Mouse (Mus musculus): ENCODE results near the gene BC147527. TPM values are rescaled to one million over a fixed set of nuclear protein-coding genes. Genes with fewer than 3 reads are reported as not detected.
"Not testable (repeated sequence)": the region's sequence is repeated elsewhere in the genome, so short reads cannot be mapped to it uniquely, and the experiment has no call there.

The BC147527 gene
- 0.22 and 0.40 TPM in 2 replicates for polyA plus RNA-seq (2014; fragmentation: Nextera tagmentation; extraction: Ambion mirVana)

DNA sequence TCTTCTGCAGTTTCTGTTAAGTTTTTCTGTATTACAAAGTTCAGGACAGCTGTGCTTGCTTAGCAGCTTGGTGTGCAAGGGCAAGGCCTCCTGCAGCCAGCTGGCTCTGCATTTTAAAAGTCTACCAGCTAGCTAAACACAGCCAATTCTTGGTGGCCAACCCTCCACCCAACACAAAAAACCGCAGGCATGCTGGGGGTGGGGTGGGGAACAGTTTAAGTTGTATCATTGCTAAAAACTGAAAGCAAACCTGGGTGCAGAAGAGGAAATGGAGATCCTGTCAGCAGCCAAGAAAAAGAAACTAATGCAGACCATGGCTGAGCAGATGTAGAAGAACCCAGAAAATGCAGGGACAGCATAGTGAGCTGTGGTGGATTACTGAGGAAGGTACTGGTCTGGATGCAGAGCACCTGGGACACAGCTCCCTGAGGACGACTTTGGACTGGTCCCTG is at the start of gene BC147527:
TSS of gene BC147527 (plus strand) at position 402 of the 452 bp plus-strand sequence.
- no peak for ATAC-seq (replicated peaks; ENCODE audit: low FRiP score)
- 35% methylated on average over 2 of the region's 2 CpGs for WGBS
- Histone ChIP-seq H3K9ac (ENCODE audit: low read depth, low read length) (no peak within 1 kb of the TSS), H3K36me3 (ENCODE audit: control insufficient read depth, insufficient read depth, low read length) (no peaks in the 10 kb centered on the region), H3K4me3 (ENCODE audit: low read depth, low read length) (no peak within 1 kb of the TSS), H3K4me1 (replicated peaks; ENCODE audit: control insufficient read depth, insufficient read depth, low read length) (no peaks in the 10 kb centered on the region), H3K9me3 (ENCODE audit: control insufficient read depth, low read length) (no peaks in the 10 kb centered on the region), H3K4me2 (no peak within 1 kb of the TSS), H3K27me3 (replicated peaks; ENCODE audit: control insufficient read depth, insufficient read depth, low read length) (no peaks in the 10 kb centered on the region), H3K27ac (ENCODE audit: low read depth, low read length) (no peak within 1 kb of the TSS)
- no peak for DNase-seq (ENCODE audit: low spot score)

GRCm38 (mm10) chr13:120251208-120251924 is 48.8 kb upstream of the BC147527 start:
- H3K4me1 ChIP-seq (replicated peaks; ENCODE audit: control insufficient read depth, insufficient read depth, low read length); H3K27ac ChIP-seq (ENCODE audit: low read depth, low read length); H3K9me3 ChIP-seq (ENCODE audit: control insufficient read depth, low read length); H3K36me3 ChIP-seq (ENCODE audit: control insufficient read depth, insufficient read depth, low read length); H3K27me3 ChIP-seq (replicated peaks; ENCODE audit: control insufficient read depth, insufficient read depth, low read length); ATAC-seq (replicated peaks; ENCODE audit: low FRiP score); H3K4me2 ChIP-seq; H3K9ac ChIP-seq (ENCODE audit: low read depth, low read length); H3K4me3 ChIP-seq (ENCODE audit: low read depth, low read length); DNase-seq (ENCODE audit: low spot score): not testable (repeated sequence)
- 88% methylated on average over 2 of the region's 3 CpGs for WGBS

DNA sequence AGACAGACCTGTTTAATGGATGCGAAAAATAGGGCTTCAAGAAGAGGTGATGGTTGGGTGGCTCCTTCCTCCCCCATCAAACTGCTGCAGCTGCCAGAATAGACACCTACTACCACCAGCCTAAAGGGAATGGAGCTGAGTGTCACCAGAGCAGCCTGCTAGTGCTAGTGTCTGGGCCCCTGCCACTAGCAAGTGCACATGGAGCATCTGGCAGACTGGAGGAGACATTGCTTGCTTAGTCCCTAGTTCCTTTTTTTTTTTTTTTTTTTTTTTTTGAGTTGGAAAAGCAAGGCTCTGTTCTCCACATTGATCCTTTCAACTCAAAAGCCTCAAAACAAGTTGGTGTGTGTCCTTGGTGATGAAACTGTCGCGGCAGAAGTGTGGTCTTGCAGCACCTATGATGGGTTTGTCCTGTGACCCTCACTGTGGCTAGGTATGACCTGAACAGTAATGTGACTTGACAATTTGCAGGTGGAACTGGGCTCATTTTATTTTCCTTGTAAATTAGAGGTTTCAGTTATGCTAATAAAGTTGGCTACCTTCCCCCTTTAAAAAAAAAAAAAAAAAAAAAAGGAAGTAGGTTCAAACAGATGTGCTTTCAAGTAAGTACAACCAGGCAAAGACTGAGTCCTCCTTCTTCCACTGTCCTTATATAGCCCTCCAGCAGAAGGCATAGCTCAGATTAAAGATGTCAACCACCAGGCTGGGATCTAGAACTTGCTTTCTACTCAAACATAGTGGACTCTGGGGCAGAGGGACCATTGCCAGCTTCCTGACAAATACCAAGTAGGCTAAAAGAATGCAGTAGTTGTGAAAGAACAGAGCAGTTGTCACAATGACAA is 41.2 kb upstream of the BC147527 start:
- H3K4me3 ChIP-seq (ENCODE audit: low read depth, low read length); H3K27me3 ChIP-seq (replicated peaks; ENCODE audit: control insufficient read depth, insufficient read depth, low read length); H3K4me2 ChIP-seq; H3K9ac ChIP-seq (ENCODE audit: low read depth, low read length); H3K4me1 ChIP-seq (replicated peaks; ENCODE audit: control insufficient read depth, insufficient read depth, low read length); H3K9me3 ChIP-seq (ENCODE audit: control insufficient read depth, low read length); H3K36me3 ChIP-seq (ENCODE audit: control insufficient read depth, insufficient read depth, low read length); DNase-seq (ENCODE audit: low spot score); ATAC-seq (replicated peaks; ENCODE audit: low FRiP score); H3K27ac ChIP-seq (ENCODE audit: low read depth, low read length): not testable (repeated sequence)
- 81% methylated on average over 3 of the region's 3 CpGs for WGBS

GRCm38 (mm10) chr13:120259718-120260117 is 40.5 kb upstream of the BC147527 start:
- WGBS, result 76% methylated on average over 3 of the region's 3 CpGs
- H3K9me3 ChIP-seq (ENCODE audit: control insufficient read depth, low read length); H3K9ac ChIP-seq (ENCODE audit: low read depth, low read length); H3K4me3 ChIP-seq (ENCODE audit: low read depth, low read length); H3K4me1 ChIP-seq (replicated peaks; ENCODE audit: control insufficient read depth, insufficient read depth, low read length); H3K27me3 ChIP-seq (replicated peaks; ENCODE audit: control insufficient read depth, insufficient read depth, low read length); DNase-seq (ENCODE audit: low spot score); H3K36me3 ChIP-seq (ENCODE audit: control insufficient read depth, insufficient read depth, low read length); ATAC-seq (replicated peaks; ENCODE audit: low FRiP score); H3K4me2 ChIP-seq; H3K27ac ChIP-seq (ENCODE audit: low read depth, low read length): not testable (repeated sequence)

DNA sequence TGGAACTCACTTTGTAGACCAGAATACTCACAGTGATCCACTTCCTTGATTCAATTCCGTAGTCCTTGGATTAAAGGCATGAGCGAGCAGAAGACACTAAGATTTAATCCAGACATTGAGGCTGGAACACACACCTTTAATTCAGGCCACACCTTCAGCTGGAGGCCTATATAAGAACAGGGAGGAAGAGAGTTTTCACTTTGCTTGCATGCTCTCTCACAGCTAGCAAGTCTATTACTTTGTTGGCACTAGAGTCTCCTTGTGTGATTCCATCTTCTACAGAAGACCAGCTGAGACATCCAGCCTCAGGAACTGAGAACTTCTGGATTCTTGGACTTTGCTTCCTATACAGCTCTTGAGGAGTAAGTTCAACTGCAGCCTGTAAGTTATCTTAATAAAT is 37.3 kb upstream of the BC147527 start, which contains the start of gene AF067061:
TSS of gene AF067061 (plus strand) at position 245 of the 400 bp plus-strand sequence.
- H3K4me1 ChIP-seq (replicated peaks; ENCODE audit: control insufficient read depth, insufficient read depth, low read length); DNase-seq (ENCODE audit: low spot score); H3K4me2 ChIP-seq; H3K4me3 ChIP-seq (ENCODE audit: low read depth, low read length); H3K9me3 ChIP-seq (ENCODE audit: control insufficient read depth, low read length); H3K27ac ChIP-seq (ENCODE audit: low read depth, low read length); ATAC-seq (replicated peaks; ENCODE audit: low FRiP score); H3K9ac ChIP-seq (ENCODE audit: low read depth, low read length); H3K36me3 ChIP-seq (ENCODE audit: control insufficient read depth, insufficient read depth, low read length); H3K27me3 ChIP-seq (replicated peaks; ENCODE audit: control insufficient read depth, insufficient read depth, low read length): not testable (repeated sequence)
- 78% methylated on average over 2 of the region's 2 CpGs for WGBS

- H3K27ac ChIP-seq (ENCODE audit: low read depth, low read length); H3K9ac ChIP-seq (ENCODE audit: low read depth, low read length); H3K27me3 ChIP-seq (replicated peaks; ENCODE audit: control insufficient read depth, insufficient read depth, low read length); H3K4me1 ChIP-seq (replicated peaks; ENCODE audit: control insufficient read depth, insufficient read depth, low read length); H3K36me3 ChIP-seq (ENCODE audit: control insufficient read depth, insufficient read depth, low read length); DNase-seq (ENCODE audit: low spot score); H3K9me3 ChIP-seq (ENCODE audit: control insufficient read depth, low read length); H3K4me3 ChIP-seq (ENCODE audit: low read depth, low read length); H3K4me2 ChIP-seq; ATAC-seq (replicated peaks; ENCODE audit: low FRiP score): not testable (repeated sequence)
- WGBS, result 37% methylated on average over 2 of the region's 2 CpGs
Measured at GRCm38 (mm10) chr13:120277837-120278236, 22.4 kb upstream of the BC147527 start.

GRCm38 (mm10) chr13:120278784-120279183 is 21.4 kb upstream of the BC147527 start:
- H3K9me3 ChIP-seq (ENCODE audit: control insufficient read depth, low read length), result no peaks in the 10 kb centered on the region
- H3K9ac ChIP-seq (ENCODE audit: low read depth, low read length), result no peak overlapping the region
- no peaks in the 10 kb centered on the region for H3K4me1 ChIP-seq (replicated peaks; ENCODE audit: control insufficient read depth, insufficient read depth, low read length)
- ATAC-seq (replicated peaks; ENCODE audit: low FRiP score), result no peak
- no peaks in the 10 kb centered on the region for H3K27me3 ChIP-seq (replicated peaks; ENCODE audit: control insufficient read depth, insufficient read depth, low read length)
- H3K36me3 ChIP-seq (ENCODE audit: control insufficient read depth, insufficient read depth, low read length), result no peaks in the 10 kb centered on the region
- DNase-seq (ENCODE audit: low spot score), result no peak
- H3K27ac ChIP-seq (ENCODE audit: low read depth, low read length), result no peak overlapping the region
- H3K4me3 ChIP-seq (ENCODE audit: low read depth, low read length), result no peak overlapping the region
- WGBS, result 82% methylated on average over 9 of the region's 9 CpGs
- H3K4me2 ChIP-seq, result no peak overlapping the region

DNA sequence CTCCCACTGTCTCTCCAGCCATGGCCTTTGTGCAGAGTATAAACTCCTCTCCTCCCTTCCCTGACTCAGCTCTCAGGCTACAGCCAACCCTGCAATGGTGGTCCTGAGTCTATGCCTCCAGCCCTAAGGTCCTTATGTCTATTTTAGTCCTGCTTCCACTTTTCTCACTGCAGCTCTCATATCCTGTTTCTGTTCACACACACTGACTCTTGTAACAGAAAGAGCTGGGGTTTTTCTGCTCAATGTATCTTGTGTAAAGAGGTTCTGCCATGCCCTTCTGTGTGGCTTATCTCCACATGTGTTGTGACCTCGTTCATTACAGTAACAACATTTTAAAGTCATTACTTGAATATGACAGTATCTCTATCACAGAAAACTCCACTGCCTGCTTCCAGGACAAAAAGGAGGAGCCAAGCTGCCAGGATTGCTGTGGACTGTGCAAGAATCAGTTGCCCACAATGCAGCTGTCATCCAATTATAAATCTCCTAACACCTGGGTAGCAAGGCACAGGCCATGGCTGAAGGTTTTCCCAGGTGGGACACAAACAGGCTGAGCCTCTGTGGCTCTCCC is 783 bp upstream of the BC147527 start:
- DNase-seq (ENCODE audit: low spot score) (no peak), ATAC-seq (replicated peaks; ENCODE audit: low FRiP score) (no peak)
- no peak overlapping the region for H3K4me3 ChIP-seq (ENCODE audit: low read depth, low read length)
- no peak overlapping the region for H3K9ac ChIP-seq (ENCODE audit: low read depth, low read length)
- no peak overlapping the region for H3K27ac ChIP-seq (ENCODE audit: low read depth, low read length)
- WGBS, result 55% methylated on average over 1 of the region's 1 CpGs
- H3K27me3 ChIP-seq (replicated peaks; ENCODE audit: control insufficient read depth, insufficient read depth, low read length), result no peaks in the 10 kb centered on the region
- H3K36me3 ChIP-seq (ENCODE audit: control insufficient read depth, insufficient read depth, low read length), result no peaks in the 10 kb centered on the region
- H3K4me2 ChIP-seq, result no peak overlapping the region
- no peaks in the 10 kb centered on the region for H3K9me3 ChIP-seq (ENCODE audit: control insufficient read depth, low read length)
- no peaks in the 10 kb centered on the region for H3K4me1 ChIP-seq (replicated peaks; ENCODE audit: control insufficient read depth, insufficient read depth, low read length)
